Mouse (Mus musculus): ENCODE measurements at regions not wholly inside any gene's neighbourhood (a gene's known extent, or its start where the extent isn't known, plus 50 kb on each side); places are given as distances from the start of the nearest gene placed in this dataset.

DNA sequence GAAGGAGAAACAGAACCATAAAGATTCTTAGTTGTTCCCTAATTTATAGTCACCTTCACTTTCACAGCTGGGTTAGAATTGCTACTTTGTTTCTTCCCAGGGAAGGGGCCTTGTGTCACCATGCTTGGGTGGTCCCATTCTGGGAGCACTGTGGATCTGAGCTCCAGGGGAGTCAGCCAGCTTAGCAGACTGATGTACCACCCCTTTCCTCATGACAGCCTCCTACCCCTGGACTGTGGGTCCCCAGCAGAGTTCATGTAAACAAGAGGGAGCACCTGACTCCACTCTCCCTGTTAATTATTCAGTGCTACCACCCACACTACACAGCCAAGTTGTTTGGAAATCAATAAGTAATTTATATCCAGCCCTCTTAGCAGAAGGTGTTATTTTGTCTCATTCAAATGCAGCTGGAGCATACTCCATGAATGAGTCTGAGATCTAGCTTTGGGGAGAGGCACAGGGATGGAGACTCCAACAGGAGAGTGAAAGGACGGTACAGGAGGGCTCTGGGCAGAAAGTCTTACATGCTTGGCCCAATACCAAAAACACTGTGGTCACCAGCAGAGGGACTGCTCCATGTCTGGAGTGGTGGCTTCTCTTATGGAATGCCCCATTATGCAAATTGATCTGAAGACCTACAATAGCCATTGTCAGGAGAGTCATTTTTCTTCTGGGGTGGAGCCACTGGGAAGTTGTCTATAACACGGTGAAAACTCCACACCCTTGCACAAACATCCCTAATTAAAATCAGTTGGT lies 51.1 kb upstream of the Dock1 start:
- TF ChIP-seq CTCF (IDR thresholded peaks at IDR 0.05; ENCODE audit: control insufficient read depth, insufficient read depth, low read length) (no peak), POLR2A (IDR thresholded peaks at IDR 0.05; ENCODE audit: borderline replicate concordance, control insufficient read depth, low read depth, low read length) (no peak)

Measured in bone marrow, adult 2 months (tissue).